8 mouse cellular contexts compared by ENCODE assay signal in the genomic region with DNA sequence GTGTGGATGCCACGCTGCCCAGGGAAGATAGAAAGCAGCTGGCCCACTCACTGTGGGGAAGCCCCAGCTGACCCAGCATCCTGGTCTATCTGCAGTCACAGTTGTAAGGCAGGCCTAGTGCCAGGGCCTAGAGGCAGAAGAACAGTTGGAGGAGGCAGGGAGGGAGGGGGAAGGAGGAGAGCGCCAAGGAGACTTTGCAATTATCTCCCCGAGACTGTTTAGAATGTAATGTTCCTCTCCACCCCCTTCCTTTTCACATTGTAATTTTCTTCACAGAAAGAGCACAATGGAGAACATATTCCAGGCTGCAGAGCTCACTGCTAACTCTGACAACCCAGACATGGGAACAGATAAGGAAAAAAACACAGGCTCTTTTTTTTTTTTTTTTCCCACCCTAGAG.
DNase-seq lines count a peak whose midpoint lies in the region; ATAC-seq lines count a peak whose summit lies in the region.

No protein-coding gene starts in this region.

- H3K27ac ChIP-seq in stomach, embryonic 16.5 days (ENCODE audit: low read length), result no peak overlapping the region
- no peak overlapping the region for H3K27ac ChIP-seq in liver, embryonic 12.5 days

- ATAC-seq in stomach, embryonic 16.5 days (ENCODE audit: insufficient read depth, low FRiP score), result peak; percentile 47; the same call in 1 of the 2 replicates
- no peak for ATAC-seq in liver, embryonic 12.5 days

- H3K27me3 ChIP-seq in stomach, embryonic 16.5 days (ENCODE audit: control insufficient read depth, insufficient read depth, low read length), result no peaks in the 10 kb centered on the region
- H3K27me3 ChIP-seq in liver, embryonic 12.5 days (replicated peaks), result no peaks in the 10 kb centered on the region

- H3K4me3 ChIP-seq in stomach, embryonic 16.5 days (replicated peaks; ENCODE audit: low read length), result no peak overlapping the region
- no peak overlapping the region for H3K4me3 ChIP-seq in liver, embryonic 12.5 days

- no peaks in the 10 kb centered on the region for H3K4me1 ChIP-seq in stomach, embryonic 16.5 days (ENCODE audit: control insufficient read depth, insufficient read depth, low read length)
- no peaks in the 10 kb centered on the region for H3K4me1 ChIP-seq in liver, embryonic 12.5 days

- H3K36me3 ChIP-seq in stomach, embryonic 16.5 days (ENCODE audit: control insufficient read depth, insufficient read depth, low read length), result no peaks in the 10 kb centered on the region
- H3K36me3 ChIP-seq in liver, embryonic 12.5 days, result no peaks in the 10 kb centered on the region

- H3K9me3 ChIP-seq in stomach, embryonic 16.5 days (replicated peaks; ENCODE audit: control insufficient read depth, low read length), result no peaks in the 10 kb centered on the region
- no peaks in the 10 kb centered on the region for H3K9me3 ChIP-seq in liver, embryonic 12.5 days (replicated peaks)

- WGBS in stomach, embryonic 16.5 days, result 26% methylated on average over 3 of the region's 3 CpGs
- WGBS in liver, embryonic 12.5 days (ENCODE audit: insufficient replicate concordance), result 40% methylated on average over 3 of the region's 3 CpGs

- H3K9ac ChIP-seq in stomach, embryonic 16.5 days (ENCODE audit: low read length), result no peak overlapping the region
- H3K9ac ChIP-seq in liver, embryonic 12.5 days, result no peak overlapping the region

- peak; percentile 32 for DNase-seq in ES-CJ7 (ENCODE audit: low read depth, low spot score)
- peak; percentile 69 for DNase-seq in cerebellum, adult 11-12 months
- DNase-seq in frontal cortex, postnatal 36 days (ENCODE audit: low spot score in 2 of 2), result peak; percentile 62 to 64
- DNase-seq in induced T-regulatory cell, adult 2 months (ENCODE audit: low read depth), result peak; percentile 21
- peak; percentile 4 for DNase-seq in lung, postnatal 25 days (ENCODE audit: low spot score)
- no peak for DNase-seq in kidney, adult 18-20 months

- no peak overlapping the region for H3K4me2 ChIP-seq in stomach, embryonic 16.5 days (ENCODE audit: low read depth, low read length)
- H3K4me2 ChIP-seq in liver, embryonic 12.5 days, result no peak overlapping the region
